Mouse (Mus musculus): ENCODE measurements around the gene Gtpbp4. TPM values are rescaled to one million over a fixed set of nuclear protein-coding genes. Genes with fewer than 3 reads are reported as not detected.

The Gtpbp4 gene
- total and polyA plus RNA-seq, 3 experiments: 9.5 to 296 (median 214) TPM

GRCm38 (mm10) chr13:9030364-9030763 lies 34.5 kb upstream of the Gtpbp4 start:
- ATAC-seq (ENCODE audit: extremely low read depth, insufficient number of reproducible peaks, low FRiP score, poor library complexity, severe bottlenecking) (no peak), DNase-seq (ENCODE audit: low spot score) (no peak)
- Histone ChIP-seq H3K4me1 (ENCODE audit: insufficient read depth, low read depth, low read length) (peaks cover 17% of the 10 kb centered on the region), H3K4me3 (ENCODE audit: low read depth, low read length) (no peak overlapping the region), H3K9me3 (replicated peaks) (no peaks in the 10 kb centered on the region), H3K27me3 (ENCODE audit: insufficient read depth, low read length) (peaks cover 17% of the 10 kb centered on the region), H3K36me3 (replicated peaks) (no peaks in the 10 kb centered on the region)
- TF ChIP-seq GATA1 (IDR thresholded peaks at IDR 0.05; ENCODE audit: borderline replicate concordance, low read length) (no peak), CTCF (IDR thresholded peaks at IDR 0.05; ENCODE audit: low read depth, low read length) (no peak), TAL1 (conservative IDR thresholded peaks at IDR 0.05; ENCODE audit: low read depth, low read length) (no peak), POLR2AphosphoS5 (IDR thresholded peaks at IDR 0.05; ENCODE audit: insufficient replicate concordance, low read depth, low read length) (no peak), GATA2 (IDR thresholded peaks at IDR 0.05; ENCODE audit: borderline replicate concordance, low read depth, low read length) (no peak)

- Histone ChIP-seq H3K36me3 (replicated peaks) (no peaks in the 10 kb centered on the region), H3K4me1 (ENCODE audit: insufficient read depth, low read depth, low read length) (peaks cover 32% of the 10 kb centered on the region), H3K27me3 (ENCODE audit: insufficient read depth, low read length) (peaks cover 8% of the 10 kb centered on the region; the same call in 1 of the 2 replicates), H3K9me3 (replicated peaks) (no peaks in the 10 kb centered on the region), H3K4me3 (ENCODE audit: low read depth, low read length) (no peak overlapping the region)
- DNase-seq (ENCODE audit: low spot score) (no peak), ATAC-seq (ENCODE audit: extremely low read depth, insufficient number of reproducible peaks, low FRiP score, poor library complexity, severe bottlenecking) (no peak)
- TF ChIP-seq POLR2AphosphoS5 (IDR thresholded peaks at IDR 0.05; ENCODE audit: insufficient replicate concordance, low read depth, low read length) (no peak), TAL1 (conservative IDR thresholded peaks at IDR 0.05; ENCODE audit: low read depth, low read length) (no peak), CTCF (IDR thresholded peaks at IDR 0.05; ENCODE audit: low read depth, low read length) (no peak)
Observed at GRCm38 (mm10) chr13:9027251-9027650, 31.4 kb upstream of the Gtpbp4 start.

- H3K4me1 ChIP-seq (ENCODE audit: insufficient read depth, low read depth, low read length): peaks cover 48% of the 10 kb centered on the region
- no peak for TF ChIP-seq POLR2AphosphoS5 (IDR thresholded peaks at IDR 0.05; ENCODE audit: insufficient replicate concordance, low read depth, low read length)
- TF ChIP-seq CTCF (IDR thresholded peaks at IDR 0.05; ENCODE audit: low read depth, low read length): no peak
- DNase-seq (ENCODE audit: low spot score) (peak; percentile 50), ATAC-seq (ENCODE audit: extremely low read depth, insufficient number of reproducible peaks, low FRiP score, poor library complexity, severe bottlenecking) (peak; percentile 81)
- peaks cover 3% of the 10 kb centered on the region; the same call in 1 of the 2 replicates for H3K27me3 ChIP-seq (ENCODE audit: insufficient read depth, low read length)
- no peaks in the 10 kb centered on the region for H3K36me3 ChIP-seq (replicated peaks)
- no peak overlapping the region for H3K4me3 ChIP-seq (ENCODE audit: low read depth, low read length)
- H3K9me3 ChIP-seq (replicated peaks): no peaks in the 10 kb centered on the region
Observed at GRCm38 (mm10) chr13:9022623-9023022, 26.7 kb upstream of the Gtpbp4 start.

GRCm38 (mm10) chr13:9021556-9021955 lies 25.7 kb upstream of the Gtpbp4 start:
- Histone ChIP-seq H3K4me3 (ENCODE audit: low read depth, low read length) (no peak overlapping the region), H3K4me1 (ENCODE audit: insufficient read depth, low read depth, low read length) (peaks cover 44% of the 10 kb centered on the region), H3K9me3 (replicated peaks) (no peaks in the 10 kb centered on the region), H3K36me3 (replicated peaks) (no peaks in the 10 kb centered on the region), H3K27me3 (ENCODE audit: insufficient read depth, low read length) (peaks cover 3% of the 10 kb centered on the region; the same call in 1 of the 2 replicates)
- ATAC-seq (ENCODE audit: extremely low read depth, insufficient number of reproducible peaks, low FRiP score, poor library complexity, severe bottlenecking) (no peak), DNase-seq (ENCODE audit: low spot score) (no peak)
- TF ChIP-seq GATA1 (IDR thresholded peaks at IDR 0.05; ENCODE audit: borderline replicate concordance, low read length): no peak
- no peak for TF ChIP-seq GATA2 (IDR thresholded peaks at IDR 0.05; ENCODE audit: borderline replicate concordance, low read depth, low read length)
- TF ChIP-seq POLR2AphosphoS5 (IDR thresholded peaks at IDR 0.05; ENCODE audit: insufficient replicate concordance, low read depth, low read length): no peak

GRCm38 (mm10) chr13:9019713-9020112 lies 23.8 kb upstream of the Gtpbp4 start:
- no peaks in the 10 kb centered on the region for H3K36me3 ChIP-seq (replicated peaks)
- H3K9me3 ChIP-seq (replicated peaks): no peaks in the 10 kb centered on the region
- peaks cover 47% of the 10 kb centered on the region for H3K4me1 ChIP-seq (ENCODE audit: insufficient read depth, low read depth, low read length)
- no peak for DNase-seq (ENCODE audit: low spot score)
- TF ChIP-seq POLR2AphosphoS5 (IDR thresholded peaks at IDR 0.05; ENCODE audit: insufficient replicate concordance, low read depth, low read length) (no peak), GATA2 (IDR thresholded peaks at IDR 0.05; ENCODE audit: borderline replicate concordance, low read depth, low read length) (no peak), TAL1 (conservative IDR thresholded peaks at IDR 0.05; ENCODE audit: low read depth, low read length) (no peak), GATA1 (IDR thresholded peaks at IDR 0.05; ENCODE audit: borderline replicate concordance, low read length) (no peak), CTCF (IDR thresholded peaks at IDR 0.05; ENCODE audit: low read depth, low read length) (no peak)
- H3K4me3 ChIP-seq (ENCODE audit: low read depth, low read length): no peak overlapping the region
- H3K27me3 ChIP-seq (ENCODE audit: insufficient read depth, low read length): no peaks in the 10 kb centered on the region
- ATAC-seq (ENCODE audit: extremely low read depth, insufficient number of reproducible peaks, low FRiP score, poor library complexity, severe bottlenecking): no peak

GRCm38 (mm10) chr13:9018974-9019587 lies 23.2 kb upstream of the Gtpbp4 start:
- Histone ChIP-seq H3K36me3 (replicated peaks) (no peaks in the 10 kb centered on the region), H3K27me3 (ENCODE audit: insufficient read depth, low read length) (no peaks in the 10 kb centered on the region), H3K4me3 (ENCODE audit: low read depth, low read length) (no peak overlapping the region), H3K9me3 (replicated peaks) (no peaks in the 10 kb centered on the region), H3K4me1 (ENCODE audit: insufficient read depth, low read depth, low read length) (peaks cover 53% of the 10 kb centered on the region)
- DNase-seq (ENCODE audit: low spot score) (no peak), ATAC-seq (ENCODE audit: extremely low read depth, insufficient number of reproducible peaks, low FRiP score, poor library complexity, severe bottlenecking) (peak; percentile 51; the same call in 1 of the 2 replicates)
- TF ChIP-seq POLR2AphosphoS5 (IDR thresholded peaks at IDR 0.05; ENCODE audit: insufficient replicate concordance, low read depth, low read length) (no peak), CTCF (IDR thresholded peaks at IDR 0.05; ENCODE audit: low read depth, low read length) (no peak), GATA1 (IDR thresholded peaks at IDR 0.05; ENCODE audit: borderline replicate concordance, low read length) (no peak), GATA2 (IDR thresholded peaks at IDR 0.05; ENCODE audit: borderline replicate concordance, low read depth, low read length) (no peak), TAL1 (conservative IDR thresholded peaks at IDR 0.05; ENCODE audit: low read depth, low read length) (no peak)

All from G1E (cell line).